In the genomic region with DNA sequence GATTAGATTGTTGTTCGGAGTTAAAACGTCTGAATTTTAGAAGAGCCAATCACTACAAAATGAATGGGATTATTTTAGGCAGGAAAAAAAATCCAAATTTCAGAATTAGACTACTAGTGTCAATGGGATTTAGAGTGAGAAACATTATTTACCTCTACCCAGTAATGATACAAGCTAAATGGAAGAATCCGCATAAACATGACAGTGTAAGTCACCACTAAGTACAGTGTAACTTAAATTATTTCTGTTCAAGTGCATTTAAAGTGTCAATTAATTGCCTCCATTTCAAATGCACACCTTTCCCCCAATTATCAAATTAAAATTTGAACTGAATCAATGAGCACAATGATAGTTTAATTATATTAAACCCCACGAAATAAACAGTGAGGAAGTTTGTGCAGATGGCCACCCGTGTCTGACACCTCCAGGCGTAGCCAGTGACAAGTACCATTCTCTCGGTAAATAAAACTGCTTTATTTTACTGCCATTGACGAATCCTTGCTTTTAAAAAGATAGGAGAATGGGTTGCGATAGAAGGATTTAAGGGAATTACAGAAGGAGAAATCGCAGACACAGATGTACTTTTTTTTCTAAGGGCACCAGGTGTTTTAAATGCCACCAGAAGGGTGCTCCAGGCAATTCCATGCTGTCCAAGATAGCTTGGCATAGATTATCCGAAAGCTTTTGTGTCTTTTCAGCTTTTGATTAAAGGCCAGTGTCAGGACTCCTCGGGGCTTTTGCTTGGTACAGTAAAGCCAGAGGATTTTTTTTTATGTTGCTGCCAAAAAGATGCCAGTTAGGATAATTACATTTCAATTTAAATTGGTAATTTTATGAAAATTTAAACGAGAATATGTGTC, we compare ENCODE assay signal across 17 mouse cellular contexts.
DNase-seq lines count a peak whose midpoint lies in the region; ATAC-seq and TF ChIP-seq lines count a peak whose summit lies in the region.
"Had no signal": no experiment of that assay in that cellular context is flagged by ENCODE, and none has a peak within 500 bp of the region (broad histone marks: within the 10 kb centered on the region; RNA-seq: fewer than 3 reads in every experiment).

No protein-coding gene starts in this region.

- WGBS in forebrain, embryonic 14.5 days = 15% methylated on average over 13 of the region's 13 CpGs
- 32% methylated on average over 13 of the region's 13 CpGs for WGBS in hindbrain, embryonic 16.5 days
- WGBS in neural tube, embryonic 14.5 days = 28% methylated on average over 13 of the region's 13 CpGs
- 63% methylated on average over 13 of the region's 13 CpGs for WGBS in liver, embryonic 12.5 days (ENCODE audit: insufficient replicate concordance)
- 81% methylated on average over 13 of the region's 13 CpGs for WGBS in kidney, adult 2 months

- ATAC-seq in forebrain, embryonic 14.5 days = peak; percentile 93
- ATAC-seq in hindbrain, embryonic 16.5 days = peak; percentile 93
- peak; percentile 94 for ATAC-seq in neural tube, embryonic 14.5 days (ENCODE audit: low read depth)
- ATAC-seq in liver, embryonic 12.5 days = no peak
- ATAC-seq: CD4-positive, CD25-positive, alpha-beta regulatory T cell, adult 4 months had no signal

- TF ChIP-seq POLR2A in kidney, adult 2 months (IDR thresholded peaks at IDR 0.05; ENCODE audit: low read depth, low read length) = no peak

- H3K4me3 ChIP-seq in forebrain, embryonic 14.5 days (ENCODE audit: low read depth, low read length) = no peak overlapping the region
- H3K4me3 ChIP-seq in hindbrain, embryonic 16.5 days (ENCODE audit: low read length) = no peak overlapping the region
- no peak overlapping the region for H3K4me3 ChIP-seq in neural tube, embryonic 14.5 days (ENCODE audit: low read depth, low read length)
- no peak overlapping the region for H3K4me3 ChIP-seq in liver, embryonic 12.5 days
- no peak overlapping the region for H3K4me3 ChIP-seq in kidney, adult 2 months (ENCODE audit: insufficient read depth, low read depth, low read length)
- H3K4me3 ChIP-seq: embryonic facial prominence, embryonic 15.5 days; heart, embryonic 10.5 days; left cerebral cortex, adult 2 months; myocyte had no signal

- TF ChIP-seq CTCF in kidney, adult 2 months (conservative IDR thresholded peaks at IDR 0.05; ENCODE audit: insufficient read depth, insufficient read length, low read depth, low read length) = no peak

- H3K27me3 ChIP-seq in forebrain, embryonic 14.5 days (replicated peaks; ENCODE audit: control insufficient read depth, insufficient read depth, low read length) = no peaks in the 10 kb centered on the region
- H3K27me3 ChIP-seq in hindbrain, embryonic 16.5 days (replicated peaks; ENCODE audit: control insufficient read depth, insufficient read depth, low read length) = no peaks in the 10 kb centered on the region
- no peaks in the 10 kb centered on the region for H3K27me3 ChIP-seq in neural tube, embryonic 14.5 days (ENCODE audit: control insufficient read depth, insufficient read depth, low read length)
- no peaks in the 10 kb centered on the region for H3K27me3 ChIP-seq in liver, embryonic 12.5 days (replicated peaks)
- no peaks in the 10 kb centered on the region for H3K27me3 ChIP-seq in kidney, adult 2 months (replicated peaks; ENCODE audit: control insufficient read depth, insufficient read depth, low read length)
- H3K27me3 ChIP-seq: embryonic facial prominence, embryonic 15.5 days had no signal

- no peaks in the 10 kb centered on the region for H3K36me3 ChIP-seq in forebrain, embryonic 14.5 days (ENCODE audit: control insufficient read depth, insufficient read depth, low read length)
- H3K36me3 ChIP-seq in hindbrain, embryonic 16.5 days (ENCODE audit: control insufficient read depth, insufficient read depth, low read length) = no peaks in the 10 kb centered on the region
- H3K36me3 ChIP-seq in neural tube, embryonic 14.5 days (ENCODE audit: control insufficient read depth, insufficient read depth, low read length) = no peaks in the 10 kb centered on the region
- no peaks in the 10 kb centered on the region for H3K36me3 ChIP-seq in liver, embryonic 12.5 days
- H3K36me3 ChIP-seq in kidney, adult 2 months (ENCODE audit: control insufficient read depth, insufficient read depth, low read length) = no peaks in the 10 kb centered on the region
- H3K36me3 ChIP-seq: embryonic facial prominence, embryonic 15.5 days; heart, embryonic 10.5 days had no signal

- peaks cover 9% of the 10 kb centered on the region; the same call in 1 of the 2 replicates for H3K4me1 ChIP-seq in forebrain, embryonic 14.5 days (ENCODE audit: control insufficient read depth, insufficient read depth, low read length)
- peaks cover 10% of the 10 kb centered on the region for H3K4me1 ChIP-seq in hindbrain, embryonic 16.5 days (ENCODE audit: control insufficient read depth, insufficient read depth, low read depth, low read length)
- no peaks in the 10 kb centered on the region for H3K4me1 ChIP-seq in neural tube, embryonic 14.5 days (ENCODE audit: control insufficient read depth, insufficient read depth, low read length)
- H3K4me1 ChIP-seq in liver, embryonic 12.5 days = no peaks in the 10 kb centered on the region
- H3K4me1 ChIP-seq in kidney, adult 2 months (ENCODE audit: control insufficient read depth, insufficient read depth, low read length) = no peaks in the 10 kb centered on the region
- H3K4me1 ChIP-seq: embryonic facial prominence, embryonic 15.5 days; heart, embryonic 10.5 days had no signal

- no peak overlapping the region for H3K9ac ChIP-seq in forebrain, embryonic 14.5 days (ENCODE audit: low read length)
- no peak overlapping the region for H3K9ac ChIP-seq in hindbrain, embryonic 16.5 days (ENCODE audit: low read depth, low read length)
- H3K9ac ChIP-seq in neural tube, embryonic 14.5 days (replicated peaks; ENCODE audit: low read depth, low read length) = no peak overlapping the region
- no peak overlapping the region for H3K9ac ChIP-seq in liver, embryonic 12.5 days
- H3K9ac ChIP-seq: embryonic facial prominence, embryonic 15.5 days had no signal

- DNase-seq in layer of hippocampus, postnatal 14 days (ENCODE audit: low spot score in 2 of 2) = peak; percentile 10 to 54
- DNase-seq in layer of hippocampus, adult 8-10 months (ENCODE audit: low spot score in 2 of 2) = no peak
- DNase-seq in forebrain, embryonic 14.5 days (ENCODE audit: low spot score) = peak; percentile 96
- no peak for DNase-seq in kidney, adult 2 months
- DNase-seq: adrenal gland, adult 8-10 months; liver; right cerebral cortex, adult 18-20 months; thymus, postnatal 14 days had no signal

- peak overlapping the region; percentile 23; the same call in 1 of the 2 replicates for H3K4me2 ChIP-seq in forebrain, embryonic 14.5 days (ENCODE audit: low read length)
- peak overlapping the region; percentile 23 for H3K4me2 ChIP-seq in hindbrain, embryonic 16.5 days (ENCODE audit: low read length)
- peak overlapping the region; percentile 22; the same call in 1 of the 2 replicates for H3K4me2 ChIP-seq in neural tube, embryonic 14.5 days (ENCODE audit: low read depth, low read length)
- no peak overlapping the region for H3K4me2 ChIP-seq in liver, embryonic 12.5 days
- H3K4me2 ChIP-seq: embryonic facial prominence, embryonic 15.5 days had no signal

- H3K27ac ChIP-seq in forebrain, embryonic 14.5 days (ENCODE audit: low read depth, low read length) = peak overlapping the region; percentile 93
- H3K27ac ChIP-seq in hindbrain, embryonic 16.5 days (ENCODE audit: low read depth, low read length) = peak overlapping the region; percentile 83
- H3K27ac ChIP-seq in neural tube, embryonic 14.5 days (ENCODE audit: low read depth, low read length) = peak overlapping the region; percentile 83
- H3K27ac ChIP-seq in liver, embryonic 12.5 days = no peak overlapping the region
- no peak overlapping the region for H3K27ac ChIP-seq in kidney, adult 2 months (ENCODE audit: insufficient read depth, low read depth, low read length)
- H3K27ac ChIP-seq: heart, embryonic 10.5 days; kidney, postnatal 0 days; left cerebral cortex, adult 2 months had no signal

- H3K9me3 ChIP-seq in forebrain, embryonic 14.5 days (replicated peaks; ENCODE audit: control insufficient read depth, low read length) = no peaks in the 10 kb centered on the region
- H3K9me3 ChIP-seq in hindbrain, embryonic 16.5 days (ENCODE audit: control insufficient read depth, low read length) = no peaks in the 10 kb centered on the region
- H3K9me3 ChIP-seq in neural tube, embryonic 14.5 days (ENCODE audit: control insufficient read depth, low read length) = no peaks in the 10 kb centered on the region
- no peaks in the 10 kb centered on the region for H3K9me3 ChIP-seq in liver, embryonic 12.5 days (replicated peaks)
- H3K9me3 ChIP-seq: embryonic facial prominence, embryonic 15.5 days; heart, embryonic 10.5 days had no signal

Comparison
In these comparisons a context has a peak if more than half of its experiments do, and no peak if none do; other contexts are left out.
1. DNase-seq: peak in layer of hippocampus, postnatal 14 days (2 of 2) and forebrain, embryonic 14.5 days (single experiment); none in layer of hippocampus, adult 8-10 months (0 of 2) and kidney, adult 2 months (single experiment).
2. H3K27ac ChIP-seq: peak in forebrain, embryonic 14.5 days (single experiment), hindbrain, embryonic 16.5 days (single experiment) and neural tube, embryonic 14.5 days (single experiment); none in liver, embryonic 12.5 days (single experiment) and kidney, adult 2 months (single experiment).